Mouse (Mus musculus) ovary, adult 18-20 months (tissue): ENCODE data around the gene Epb41l1.
"Not testable (repeated sequence)": the region's sequence is repeated elsewhere in the genome, so short reads cannot be mapped to it uniquely, and the experiment has no call there.

Source experiments
- DNase-seq: peaks from one replicate; pipeline ENCODE4 v3.0.0; 2022; ENCODE audit warnings: low spot score, mixed read lengths

Epb41l1 gene

GRCm38 (mm10) chr2:156487589-156488160 is 67.0 kb downstream of the Epb41l1 start:
- no peak for DNase-seq

- peak; percentile 38 for DNase-seq
These were observed 67.6 kb downstream of the Epb41l1 start for GRCm38 (mm10) chr2:156488166-156488814.

GRCm38 (mm10) chr2:156490176-156490575 is 69.5 kb downstream of the Epb41l1 start:
- no peak for DNase-seq

GRCm38 (mm10) chr2:156491796-156492195 is 71.1 kb downstream of the Epb41l1 start:
- DNase-seq: no peak

- DNase-seq: no peak
These were observed 73.1 kb downstream of the Epb41l1 start for GRCm38 (mm10) chr2:156493766-156494165.

GRCm38 (mm10) chr2:156494465-156494864 is 73.8 kb downstream of the Epb41l1 start:
- DNase-seq: no peak

GRCm38 (mm10) chr2:156494875-156495274 is 74.2 kb downstream of the Epb41l1 start:
- no peak for DNase-seq

GRCm38 (mm10) chr2:156496816-156497566 is 76.3 kb downstream of the Epb41l1 start:
- no peak for DNase-seq

- no peak for DNase-seq
These were observed 77.2 kb downstream of the Epb41l1 start for GRCm38 (mm10) chr2:156497915-156498314.

- DNase-seq: no peak
These were observed 80.3 kb downstream of the Epb41l1 start for GRCm38 (mm10) chr2:156501025-156501424.

GRCm38 (mm10) chr2:156505533-156505932 is 84.8 kb downstream of the Epb41l1 start:
- no peak for DNase-seq

- no peak for DNase-seq
These were observed 91.3 kb downstream of the Epb41l1 start for GRCm38 (mm10) chr2:156512028-156512427.

GRCm38 (mm10) chr2:156512561-156512960 is 91.9 kb downstream of the Epb41l1 start:
- DNase-seq: no peak

- no peak for DNase-seq
These were observed 94.4 kb downstream of the Epb41l1 start for GRCm38 (mm10) chr2:156515102-156515501.

GRCm38 (mm10) chr2:156515565-156516185 is 95.0 kb downstream of the Epb41l1 start:
- DNase-seq: peak; percentile 28

- DNase-seq: not testable (repeated sequence)
These were observed 96.0 kb downstream of the Epb41l1 start for GRCm38 (mm10) chr2:156516678-156517077.

- no peak for DNase-seq
These were observed 97.6 kb downstream of the Epb41l1 start for GRCm38 (mm10) chr2:156518306-156518705.

GRCm38 (mm10) chr2:156519584-156519983 is 98.9 kb downstream of the Epb41l1 start:
- no peak for DNase-seq

- no peak for DNase-seq
These were observed 102.3 kb downstream of the Epb41l1 start for GRCm38 (mm10) chr2:156522994-156523393.

- no peak for DNase-seq
These were observed 103.4 kb downstream of the Epb41l1 start for GRCm38 (mm10) chr2:156524078-156524477.

GRCm38 (mm10) chr2:156529726-156530125 is 109.0 kb downstream of the Epb41l1 start:
- DNase-seq: no peak

GRCm38 (mm10) chr2:156533160-156533559 is 112.5 kb downstream of the Epb41l1 start:
- DNase-seq: no peak
